Mouse (Mus musculus): ENCODE data around the gene Thbs3.
"Not testable (repeated sequence)": the region's sequence is repeated elsewhere in the genome, so short reads cannot be mapped to it uniquely, and the experiment has no call there.

Gene Thbs3

GRCm38 (mm10) chr3:89195979-89196877, 18.8 kb upstream of the Thbs3 start:
- in situ Hi-C loops (cut with MboI, MseI) = no loop called here

- in situ Hi-C loops (cut with MboI, MseI) = no loop called here
These were observed 15.1 kb upstream of the Thbs3 start for GRCm38 (mm10) chr3:89199839-89200238.

- in situ Hi-C loops (cut with MboI, MseI) = no loop called here
These were observed 12.5 kb upstream of the Thbs3 start, which contains the start of gene Gba for GRCm38 (mm10) chr3:89202253-89203141. Gene Gba, plus strand, starts transcription at chr3:89202928.

- in situ Hi-C loops (cut with MboI, MseI) = no loop called here
These were observed 11.9 kb upstream of the Thbs3 start for GRCm38 (mm10) chr3:89203142-89203514.

GRCm38 (mm10) chr3:89206079-89206478, 8.9 kb upstream of the Thbs3 start:
- in situ Hi-C loops (cut with MboI, MseI) = no loop called here

GRCm38 (mm10) chr3:89206695-89207094, 8.3 kb upstream of the Thbs3 start:
- in situ Hi-C loops (cut with MboI, MseI) = no loop called here

- in situ Hi-C loops (cut with MboI, MseI) = no loop called here
These were observed 6.8 kb upstream of the Thbs3 start for GRCm38 (mm10) chr3:89208075-89208657.

GRCm38 (mm10) chr3:89208736-89209135, 6.2 kb upstream of the Thbs3 start:
- in situ Hi-C loops (cut with MboI, MseI) = no loop called here

GRCm38 (mm10) chr3:89209731-89210130, 5.2 kb upstream of the Thbs3 start:
- in situ Hi-C loops (cut with MboI, MseI) = no loop called here

- in situ Hi-C loops (cut with MboI, MseI) = no loop called here
These were observed 4.8 kb upstream of the Thbs3 start for GRCm38 (mm10) chr3:89210162-89210561.

GRCm38 (mm10) chr3:89210731-89211130, 4.2 kb upstream of the Thbs3 start:
- in situ Hi-C loops (cut with MboI, MseI) = no loop called here

GRCm38 (mm10) chr3:89213803-89214530, 1.0 kb upstream of the Thbs3 start:
- in situ Hi-C loops (cut with MboI, MseI) = no loop called here

GRCm38 (mm10) chr3:89215853-89216252, 873 bp downstream of the Thbs3 start:
- in situ Hi-C loops (cut with MboI, MseI) = no loop called here

- in situ Hi-C loops (cut with MboI, MseI) = not testable (repeated sequence)
These were observed 1.4 kb downstream of the Thbs3 start for GRCm38 (mm10) chr3:89216407-89216806.

GRCm38 (mm10) chr3:89218271-89218670, 3.3 kb downstream of the Thbs3 start:
- in situ Hi-C loops (cut with MboI, MseI) = no loop called here

- in situ Hi-C loops (cut with MboI, MseI) = no loop called here
These were observed 4.6 kb downstream of the Thbs3 start for GRCm38 (mm10) chr3:89219546-89219945.

- in situ Hi-C loops (cut with MboI, MseI) = no loop called here
These were observed 6.2 kb downstream of the Thbs3 start for GRCm38 (mm10) chr3:89221167-89221566.

- in situ Hi-C loops (cut with MboI, MseI) = no loop called here
These were observed 9.8 kb downstream of the Thbs3 start for GRCm38 (mm10) chr3:89224796-89225195.

GRCm38 (mm10) chr3:89225321-89225815, 10.4 kb downstream of the Thbs3 start:
- in situ Hi-C loops (cut with MboI, MseI) = no loop called here

- in situ Hi-C loops (cut with MboI, MseI) = no loop called here
These were observed 10.9 kb downstream of the Thbs3 start for GRCm38 (mm10) chr3:89225918-89226317.

GRCm38 (mm10) chr3:89226361-89226760, 11.4 kb downstream of the Thbs3 start:
- in situ Hi-C loops (cut with MboI, MseI) = no loop called here
